Mouse (Mus musculus): ENCODE results near the gene Upf2.

- TF ChIP-seq CTCF (IDR thresholded peaks at IDR 0.05; ENCODE audit: low read depth) (no peak), EP300 (optimal IDR thresholded peaks at IDR 0.05) (no peak)
Measured at GRCm38 (mm10) chr2:5962265-5962664, 11.0 kb downstream of the Upf2 start.

Measured in stomach, postnatal 0 days (tissue).